Mouse (Mus musculus): ENCODE results near the gene Lgals1. TPM values are rescaled to one million over a fixed set of nuclear protein-coding genes. Genes with fewer than 3 reads are reported as not detected.
A peak's percentile ranks its signal among the peaks of the same experiment; 100 is the strongest.

The Lgals1 gene
- total RNA-seq, 2 experiments from 2014 or later, result 382 to 438 TPM

GRCm38 (mm10) chr15:78934784-78935320 is 8.3 kb downstream of the Lgals1 start, which contains the start of gene Nol12:
TSS of gene Nol12 (plus strand) at chr15:78934933.
- DNase-seq (ENCODE audit: low spot score in 2 of 2), result peak in 1 of 2 experiments; percentile 64

GRCm38 (mm10) chr15:78936403-78936802 is 9.9 kb downstream of the Lgals1 start:
- no peak for DNase-seq (ENCODE audit: low spot score in 2 of 2)

GRCm38 (mm10) chr15:78937311-78937710 is 10.8 kb downstream of the Lgals1 start:
- DNase-seq (ENCODE audit: low spot score in 2 of 2), result no peak

- no peak for DNase-seq (ENCODE audit: low spot score in 2 of 2)
Observed at GRCm38 (mm10) chr15:78937963-78938362, 11.4 kb downstream of the Lgals1 start.

DNA sequence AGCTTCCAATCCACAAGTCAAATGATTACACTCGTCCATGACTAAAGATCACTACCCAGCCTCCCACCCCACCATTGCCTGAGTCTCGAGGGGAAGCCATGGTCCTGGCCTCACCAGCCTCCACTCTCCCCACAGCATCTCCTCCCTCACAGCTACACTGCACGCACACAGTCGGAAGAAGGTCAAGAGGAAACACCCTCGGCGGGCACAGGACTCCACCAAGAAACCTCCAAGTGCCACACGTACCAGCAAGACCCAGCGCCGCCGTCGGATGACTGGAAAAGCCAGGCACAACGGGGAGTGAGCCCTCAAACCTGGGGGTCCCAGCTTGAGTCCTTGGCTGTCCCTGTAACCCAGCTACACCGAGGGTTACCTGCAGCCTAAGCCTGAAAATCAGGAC is 13.8 kb downstream of the Lgals1 start:
- no peak for DNase-seq (ENCODE audit: low spot score in 2 of 2)

- DNase-seq (ENCODE audit: low spot score in 2 of 2), result peak; percentile 52 to 67
Observed at GRCm38 (mm10) chr15:78942663-78943062, 16.1 kb downstream of the Lgals1 start.

GRCm38 (mm10) chr15:78946232-78946631 is 19.7 kb downstream of the Lgals1 start:
- no peak for DNase-seq (ENCODE audit: low spot score in 2 of 2)

DNA sequence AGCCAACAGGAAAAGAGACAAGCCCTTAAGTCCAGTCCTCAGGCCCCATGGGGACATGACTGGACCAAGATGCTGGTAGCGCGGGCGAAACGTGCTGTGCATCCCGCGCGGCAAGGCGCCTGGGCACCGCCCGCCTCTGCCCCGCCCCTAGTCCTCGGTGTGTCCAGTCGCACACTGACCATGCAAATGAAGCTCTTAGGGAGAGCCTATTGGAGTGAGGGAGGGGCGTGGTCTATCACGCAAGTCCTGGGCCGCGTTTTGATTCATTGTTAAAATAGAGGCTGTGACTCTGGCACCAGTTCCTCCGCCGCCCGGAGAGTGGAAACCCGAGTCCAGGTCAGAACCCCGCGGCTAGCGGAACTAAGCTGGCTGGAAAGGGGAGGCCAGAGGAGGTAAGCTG is 21.1 kb downstream of the Lgals1 start, which contains the start of gene Triobp:
Triobp (plus strand) TSS at position 68 of the 400 bp plus-strand sequence.
- DNase-seq (ENCODE audit: low spot score in 2 of 2), result peak; percentile 50 to 68

- no peak for DNase-seq (ENCODE audit: low spot score in 2 of 2)
Observed at GRCm38 (mm10) chr15:78948152-78948725, 21.7 kb downstream of the Lgals1 start.

GRCm38 (mm10) chr15:78948883-78949282 is 22.4 kb downstream of the Lgals1 start:
- no peak for DNase-seq (ENCODE audit: low spot score in 2 of 2)

GRCm38 (mm10) chr15:78955663-78956062 is 29.1 kb downstream of the Lgals1 start:
- no peak for DNase-seq (ENCODE audit: low spot score in 2 of 2)

- DNase-seq (ENCODE audit: low spot score in 2 of 2), result no peak
Observed at GRCm38 (mm10) chr15:78956351-78956750, 29.8 kb downstream of the Lgals1 start.

DNA sequence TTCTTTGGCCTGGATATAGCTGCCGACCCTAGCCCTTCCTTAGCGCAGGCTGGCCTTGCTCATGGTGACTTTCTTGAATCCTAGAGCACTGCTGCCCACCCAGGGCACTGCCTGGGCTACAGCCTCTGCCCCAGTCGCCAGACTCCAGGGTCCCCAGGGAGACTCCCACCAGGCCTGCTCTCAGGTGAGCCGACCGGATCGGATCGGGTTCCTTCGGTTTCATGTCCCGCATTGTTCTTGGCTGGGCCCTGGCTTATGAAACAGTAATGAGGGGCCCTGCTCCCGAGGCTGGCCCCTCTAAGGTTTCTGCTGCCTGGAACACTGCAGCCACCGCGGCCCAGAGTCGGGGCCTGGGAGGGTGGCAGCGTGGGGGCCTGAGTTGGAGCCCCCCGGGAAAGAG is 30.5 kb downstream of the Lgals1 start:
- DNase-seq (ENCODE audit: low spot score in 2 of 2), result no peak

- no peak for DNase-seq (ENCODE audit: low spot score in 2 of 2)
Observed at GRCm38 (mm10) chr15:78959537-78959936, 33.0 kb downstream of the Lgals1 start.

DNA sequence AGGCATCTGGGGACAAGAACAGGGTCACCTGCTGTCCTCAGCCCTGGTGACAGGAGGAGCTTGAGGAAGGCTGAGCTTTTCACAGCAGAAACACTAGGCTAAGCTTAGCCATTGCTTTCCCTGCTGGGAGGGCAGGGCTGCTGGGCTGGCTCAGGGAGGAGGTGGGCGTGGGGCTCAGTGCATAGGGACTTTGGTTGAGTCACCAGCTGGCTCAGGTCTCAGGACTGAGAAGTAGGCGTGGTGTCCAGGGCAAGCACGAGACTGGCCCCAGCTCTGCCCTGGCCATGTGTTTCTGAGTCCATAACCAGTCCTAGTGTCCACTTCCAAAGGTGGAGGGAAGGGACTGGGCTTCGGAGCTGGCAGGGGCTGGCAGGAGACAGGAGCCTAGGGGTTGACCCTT is 33.6 kb downstream of the Lgals1 start:
- no peak for DNase-seq (ENCODE audit: low spot score in 2 of 2)

GRCm38 (mm10) chr15:78962885-78963284 is 36.4 kb downstream of the Lgals1 start:
- DNase-seq (ENCODE audit: low spot score in 2 of 2), result peak in 1 of 2 experiments; percentile 55

- no peak for DNase-seq (ENCODE audit: low spot score in 2 of 2)
Observed at GRCm38 (mm10) chr15:78971626-78972025, 45.1 kb downstream of the Lgals1 start.

DNA sequence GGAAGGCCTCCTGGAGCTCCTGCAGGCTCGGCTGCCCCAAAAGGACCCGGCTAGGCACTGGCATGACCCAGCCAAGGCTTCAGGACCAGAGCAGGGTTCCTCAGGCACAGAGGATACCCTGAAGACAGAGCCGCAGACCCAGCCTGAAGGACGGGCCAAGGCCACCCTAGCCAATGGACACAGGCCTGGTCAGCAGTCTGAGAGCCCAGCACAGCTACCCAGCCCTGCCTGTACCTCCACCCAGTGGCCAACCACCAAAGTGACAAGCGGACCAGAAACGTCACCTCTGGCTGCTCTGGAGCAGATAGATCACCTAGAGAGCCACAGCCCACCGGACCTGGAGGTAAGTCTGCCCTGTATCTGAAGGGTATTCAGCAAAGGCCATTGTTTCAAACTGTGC is 47.4 kb downstream of the Lgals1 start:
- no peak for DNase-seq (ENCODE audit: low spot score in 2 of 2)

DNA sequence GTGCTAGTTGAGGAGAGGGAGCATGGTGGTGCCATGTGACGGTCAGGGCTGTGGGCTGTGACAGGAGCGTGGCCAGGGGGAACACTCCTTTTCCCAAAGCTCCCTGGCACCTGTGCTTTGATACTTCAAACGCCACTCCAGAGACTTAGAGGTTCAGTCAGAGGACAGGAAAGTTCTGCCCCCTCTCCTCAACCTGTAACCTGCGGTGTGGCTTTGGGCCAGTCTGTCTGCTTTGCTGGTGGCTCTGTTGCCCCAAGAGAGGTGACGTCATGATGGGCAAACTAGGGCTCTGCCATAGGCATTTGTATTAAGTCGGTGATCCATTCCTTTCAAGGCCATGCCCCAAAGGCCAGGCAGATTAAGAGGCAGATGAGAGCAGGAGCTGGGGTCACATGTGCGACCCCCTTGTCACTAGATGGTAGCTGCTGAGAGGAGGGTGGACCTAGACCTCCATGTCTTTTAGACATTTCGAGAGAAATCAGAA is 51.2 kb downstream of the Lgals1 start:
- no peak for DNase-seq (ENCODE audit: low spot score in 2 of 2)

DNA sequence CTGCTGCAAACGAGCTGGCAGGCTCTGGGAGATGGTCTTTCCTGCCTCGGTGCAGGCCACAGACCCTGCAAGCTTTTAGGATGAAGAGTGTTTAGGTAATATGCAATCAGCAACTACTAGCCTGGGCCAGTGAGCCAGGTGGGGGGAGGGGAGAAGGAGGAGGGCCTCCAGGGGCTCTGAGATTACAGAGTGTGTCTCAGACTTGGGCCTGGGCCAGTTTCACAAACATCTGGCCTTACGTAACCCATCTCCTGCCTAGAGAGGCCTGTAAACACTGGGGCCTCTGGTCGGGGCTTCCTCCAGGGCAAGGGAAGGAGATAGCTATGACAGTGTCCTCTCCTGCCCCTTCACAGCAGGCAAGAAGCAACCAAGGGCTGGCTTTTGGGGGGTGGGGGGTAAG is 52.4 kb downstream of the Lgals1 start:
- DNase-seq (ENCODE audit: low spot score in 2 of 2), result peak in 1 of 2 experiments; percentile 63

Measured in adrenal gland, postnatal 4 days (tissue).